Mouse (Mus musculus) fibroblast of lung, adult 2 months (primary cell): ENCODE measurements around the gene Ankrd17.
A peak's percentile ranks its signal among the peaks of the same experiment; 100 is the strongest.

Source experiments
- DNase-seq: peaks from one replicate; pipeline ENCODE4 v3.0.0-alpha.2; 2011; ENCODE audit warnings: low read depth

Ankrd17 gene

GRCm38 (mm10) chr5:90217791-90218190 lies 148.6 kb downstream of the Ankrd17 start:
- no peak for DNase-seq

DNA sequence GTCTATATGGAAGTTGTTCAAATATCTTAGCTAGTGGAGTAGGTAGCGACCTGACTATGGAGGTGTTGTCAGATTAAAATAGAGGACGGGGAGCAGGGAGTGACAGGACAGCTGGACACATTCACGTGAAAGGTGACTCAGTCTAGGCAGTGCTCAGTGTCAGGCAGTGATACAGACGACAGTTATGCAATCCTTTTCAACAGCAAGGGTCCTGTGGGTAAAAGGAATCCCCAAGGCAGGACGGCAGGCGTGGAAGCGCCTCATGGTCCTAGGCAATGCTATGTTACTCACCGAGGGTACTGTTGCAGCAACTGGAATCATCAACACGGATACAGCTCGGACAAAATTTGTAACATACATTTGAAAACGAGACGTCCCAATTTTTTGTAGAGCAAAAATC lies 149.2 kb downstream of the Ankrd17 start:
- DNase-seq: no peak

DNA sequence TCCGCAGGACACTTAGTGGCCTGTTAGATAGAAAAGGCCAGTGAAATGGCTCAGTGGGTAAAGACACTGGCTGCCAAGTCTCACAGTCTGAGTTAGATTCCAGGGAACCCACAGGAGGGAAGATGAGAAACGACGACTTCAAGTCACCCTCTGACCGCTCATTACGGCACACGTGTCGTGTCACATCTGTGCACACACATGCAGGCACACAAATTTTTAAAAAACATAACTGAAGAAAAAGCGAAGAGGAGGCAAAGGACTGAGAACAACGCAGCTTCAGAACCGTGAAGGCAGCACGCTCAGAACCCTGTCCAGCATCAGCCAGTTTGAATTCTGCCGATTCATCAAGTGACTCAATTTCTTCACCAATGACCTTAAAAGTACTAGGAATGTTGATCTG lies 153.0 kb downstream of the Ankrd17 start:
- DNase-seq: no peak

DNA sequence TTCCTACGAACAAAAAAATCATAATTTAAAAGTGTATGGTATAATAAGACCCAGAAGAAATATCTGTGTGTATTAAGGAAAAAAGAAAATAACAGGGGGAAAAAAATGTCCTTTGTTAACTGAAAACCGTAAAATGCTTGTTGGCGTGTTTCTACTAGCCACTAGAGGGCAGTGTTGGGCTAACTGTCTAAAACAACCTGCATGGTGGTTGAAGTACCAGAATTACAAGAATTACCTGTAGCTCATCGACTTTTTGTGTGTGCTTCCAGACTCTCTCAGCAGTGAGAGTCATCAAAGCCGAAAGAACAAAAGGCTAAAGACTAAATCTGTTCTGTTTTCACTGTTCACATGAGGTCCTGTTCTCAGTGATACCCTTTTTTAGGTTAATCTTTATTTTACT lies 163.2 kb downstream of the Ankrd17 start:
- peak; percentile 14 for DNase-seq

- no peak for DNase-seq
Observed at GRCm38 (mm10) chr5:90202447-90203117, 163.8 kb downstream of the Ankrd17 start.

- no peak for DNase-seq
Observed at GRCm38 (mm10) chr5:90199922-90200632, 166.3 kb downstream of the Ankrd17 start.

GRCm38 (mm10) chr5:90194831-90195230 lies 171.5 kb downstream of the Ankrd17 start:
- peak; percentile 32 for DNase-seq

DNA sequence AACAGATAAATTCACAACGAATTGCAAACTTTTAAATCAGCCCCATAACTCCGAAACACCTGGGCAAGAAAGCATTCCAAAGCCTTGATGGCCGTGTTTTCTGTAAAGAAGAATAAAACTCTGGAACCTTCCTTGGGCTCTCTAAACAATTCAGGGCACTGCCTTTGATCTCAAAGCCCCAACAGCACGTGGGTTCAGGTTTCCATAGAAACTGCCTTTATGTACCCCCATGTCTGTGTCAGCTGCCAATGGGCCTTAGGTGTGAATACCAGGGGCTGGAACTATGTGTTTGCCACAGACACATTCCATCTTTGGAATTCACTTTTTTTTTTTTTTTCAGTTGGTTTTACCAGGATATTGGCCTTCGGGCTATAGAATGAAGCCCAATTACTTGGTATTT lies 183.6 kb downstream of the Ankrd17 start:
- no peak for DNase-seq

GRCm38 (mm10) chr5:90179094-90179493 lies 187.3 kb downstream of the Ankrd17 start:
- no peak for DNase-seq

- no peak for DNase-seq
Observed at GRCm38 (mm10) chr5:90178116-90178515, 188.3 kb downstream of the Ankrd17 start.
